Comparison of ENCODE assay signal across 29 mouse cellular contexts in genomic region chr8:13430412-13430811, GRCm38 (mm10). TPM values are rescaled to one million over a fixed set of nuclear protein-coding genes. Genes with fewer than 3 reads are reported as not detected.
DNase-seq lines count a peak whose midpoint lies in the region; ATAC-seq lines count a peak whose summit lies in the region.
"Had no signal": no experiment of that assay in that cellular context is flagged by ENCODE, and none has a peak within 500 bp of the region (broad histone marks: within the 10 kb centered on the region; RNA-seq: fewer than 3 reads in every experiment).

No protein-coding gene starts in this region.

- 80% methylated on average over 7 of the region's 7 CpGs for WGBS in hindbrain, embryonic 13.5 days
- 82% methylated on average over 7 of the region's 7 CpGs for WGBS in hindbrain, embryonic 12.5 days

- H3K27me3 ChIP-seq in hindbrain, embryonic 13.5 days: peaks cover 20% of the 10 kb centered on the region
- peaks cover 12% of the 10 kb centered on the region for H3K27me3 ChIP-seq in hindbrain, embryonic 12.5 days

- H3K27ac ChIP-seq in hindbrain, embryonic 13.5 days: 0 out of 2 replicates have a peak overlapping the region, but pooled peaks have one; percentile 5
- no peak overlapping the region for H3K27ac ChIP-seq in hindbrain, embryonic 12.5 days
- H3K27ac ChIP-seq: embryonic facial prominence, embryonic 13.5 days; forebrain, embryonic 15.5 days; heart, embryonic 13.5 days; kidney, embryonic 15.5 days; left cerebral cortex, adult 2 months; limb, embryonic 10.5 days; liver, embryonic 15.5 days; lung, embryonic 15.5 days; neural tube, embryonic 12.5 days; stomach, embryonic 15.5 days had no signal

- no peaks in the 10 kb centered on the region for H3K9me3 ChIP-seq in hindbrain, embryonic 13.5 days
- H3K9me3 ChIP-seq in hindbrain, embryonic 12.5 days (replicated peaks): no peaks in the 10 kb centered on the region
- H3K9me3 ChIP-seq: embryonic facial prominence, embryonic 13.5 days; forebrain, embryonic 15.5 days; heart, embryonic 13.5 days; kidney, embryonic 15.5 days; limb, embryonic 10.5 days; liver, embryonic 15.5 days; lung, embryonic 15.5 days; neural tube, embryonic 12.5 days; stomach, embryonic 15.5 days had no signal

- H3K36me3 ChIP-seq in hindbrain, embryonic 13.5 days: no peaks in the 10 kb centered on the region
- no peaks in the 10 kb centered on the region for H3K36me3 ChIP-seq in hindbrain, embryonic 12.5 days
- H3K36me3 ChIP-seq: embryonic facial prominence, embryonic 13.5 days; forebrain, embryonic 15.5 days; heart, embryonic 13.5 days; kidney, embryonic 15.5 days; limb, embryonic 10.5 days; liver, embryonic 15.5 days; lung, embryonic 15.5 days; neural tube, embryonic 12.5 days; stomach, embryonic 15.5 days had no signal

- H3K4me3 ChIP-seq in hindbrain, embryonic 13.5 days: no peak overlapping the region
- no peak overlapping the region for H3K4me3 ChIP-seq in hindbrain, embryonic 12.5 days
- H3K4me3 ChIP-seq: embryonic facial prominence, embryonic 13.5 days; forebrain, embryonic 15.5 days; heart, embryonic 13.5 days; kidney, embryonic 15.5 days; left cerebral cortex, adult 2 months; limb, embryonic 10.5 days; liver, embryonic 15.5 days; lung, embryonic 15.5 days; megakaryocyte, embryonic 14.5 days; neural tube, embryonic 12.5 days; stomach, embryonic 15.5 days had no signal

- no peak for ATAC-seq in cerebellum, adult (ENCODE audit: insufficient number of reproducible peaks, low FRiP score, low TSS enrichment)
- no peak for ATAC-seq in hindbrain, embryonic 13.5 days (ENCODE audit: low FRiP score)
- no peak for ATAC-seq in hindbrain, embryonic 12.5 days (ENCODE audit: low FRiP score)
- ATAC-seq: forebrain, embryonic 15.5 days had no signal

- H3K9ac ChIP-seq in hindbrain, embryonic 13.5 days: no peak overlapping the region
- no peak overlapping the region for H3K9ac ChIP-seq in hindbrain, embryonic 12.5 days
- H3K9ac ChIP-seq: embryonic facial prominence, embryonic 13.5 days; forebrain, embryonic 15.5 days; heart, embryonic 13.5 days; kidney, embryonic 15.5 days; liver, embryonic 15.5 days; lung, embryonic 15.5 days; neural tube, embryonic 12.5 days; stomach, embryonic 15.5 days had no signal

- peaks cover 7% of the 10 kb centered on the region for H3K4me1 ChIP-seq in hindbrain, embryonic 13.5 days (replicated peaks)
- H3K4me1 ChIP-seq in hindbrain, embryonic 12.5 days: no peaks in the 10 kb centered on the region
- H3K4me1 ChIP-seq: embryonic facial prominence, embryonic 13.5 days; forebrain, embryonic 15.5 days; limb, embryonic 10.5 days; liver, embryonic 15.5 days; lung, embryonic 15.5 days; megakaryocyte, embryonic 14.5 days; neural tube, embryonic 12.5 days; stomach, embryonic 15.5 days had no signal

- no peak overlapping the region for H3K4me2 ChIP-seq in hindbrain, embryonic 13.5 days
- no peak overlapping the region for H3K4me2 ChIP-seq in hindbrain, embryonic 12.5 days (replicated peaks)
- H3K4me2 ChIP-seq: embryonic facial prominence, embryonic 13.5 days; forebrain, embryonic 15.5 days; heart, embryonic 13.5 days; kidney, embryonic 15.5 days; liver, embryonic 15.5 days; lung, embryonic 15.5 days; neural tube, embryonic 12.5 days; stomach, embryonic 15.5 days had no signal

- peak; percentile 63 to 75 for DNase-seq in cerebellum, postnatal 10 days
- DNase-seq in thymus, postnatal 14 days: peak; percentile 19
- no peak for DNase-seq in thymus, postnatal 25 days
- DNase-seq in layer of hippocampus, adult 9-10 months (ENCODE audit: low spot score): no peak
- DNase-seq: cerebellum, adult 8-10 months; gastrocnemius, postnatal 25 days; heart, postnatal 14 days; kidney, adult 11 months; kidney, postnatal 4 days; liver; lung, postnatal 36 days; midbrain, embryonic 14.5 days; retina, postnatal 1 day; right cerebral cortex, postnatal 4 days; thymus, postnatal 4 days had no signal

RNA-seq across cellular contexts. Expression of gene Tmem255b, which starts 4.6 kb away (rescaled TPM):
- polyA plus RNA-seq in hindbrain, embryonic 13.5 days (2015; fragmentation: Nextera tagmentation; extraction: Ambion mirVana): 0.39 and 0.62 TPM in 2 replicates
- polyA plus RNA-seq in hindbrain, embryonic 12.5 days (2016; fragmentation: Nextera tagmentation; extraction: Ambion mirVana): 0.52 TPM in 2 replicates
- polyA plus RNA-seq: forebrain, embryonic 15.5 days; liver, embryonic 15.5 days had no signal

RNA-seq across cellular contexts. Expression of gene Grk1, which starts 25.5 kb away (rescaled TPM):
- polyA plus RNA-seq in hindbrain, embryonic 13.5 days (2015; fragmentation: Nextera tagmentation; extraction: Ambion mirVana): not detected in 2 replicates
- polyA plus RNA-seq in hindbrain, embryonic 12.5 days (2016; fragmentation: Nextera tagmentation; extraction: Ambion mirVana): 0.03 TPM in 1 of 2 replicates, not detected in the other
- polyA plus RNA-seq: heart, embryonic 13.5 days; kidney, embryonic 15.5 days; liver, embryonic 15.5 days; lung, embryonic 15.5 days; midbrain, embryonic 14.5 days; stomach, embryonic 15.5 days had no signal

RNA-seq across cellular contexts. Expression of gene Atp4b, which starts 33.8 kb away (rescaled TPM):
- not detected in 2 replicates for polyA plus RNA-seq in hindbrain, embryonic 13.5 days (2015; fragmentation: Nextera tagmentation; extraction: Ambion mirVana)
- not detected in 2 replicates for polyA plus RNA-seq in hindbrain, embryonic 12.5 days (2016; fragmentation: Nextera tagmentation; extraction: Ambion mirVana)
- polyA plus RNA-seq: embryonic facial prominence, embryonic 13.5 days; forebrain, embryonic 15.5 days; kidney, embryonic 15.5 days; limb, embryonic 10.5 days; liver, embryonic 15.5 days; lung, embryonic 15.5 days; midbrain, embryonic 14.5 days; neural tube, embryonic 12.5 days had no signal

Comparison
In these comparisons a context has a peak if more than half of its experiments do, and no peak if none do; other contexts are left out.
1. DNase-seq: peak in cerebellum, postnatal 10 days (2 of 2) and thymus, postnatal 14 days (single experiment); none in thymus, postnatal 25 days (single experiment) and layer of hippocampus, adult 9-10 months (single experiment).